Mouse (Mus musculus) olfactory bulb, adult 2 months (tissue): ENCODE results near the gene Muc20.

Experiments
- CTCF ChIP-seq: fragments of 200-500 bp; IDR thresholded peaks from 2 replicates; pipeline ENCODE4 v1.5.1; 2012; ENCODE audit warnings: low read depth, mild to moderate bottlenecking, low read length, moderate library complexity; ENCODE audit not compliant: insufficient read depth
- POLR2A ChIP-seq: fragments of 200-500 bp; IDR thresholded peaks from 2 replicates; pipeline ENCODE4 v1.6.1; 2012; ENCODE audit warnings: mild to moderate bottlenecking, low read depth, low read length, moderate library complexity; ENCODE audit not compliant: insufficient read depth

GRCm38 (mm10) chr16:32728240-32728639, 69.0 kb downstream of the Muc20 start:
- TF ChIP-seq POLR2A: no peak
- TF ChIP-seq CTCF: no peak
